Mouse (Mus musculus): ENCODE measurements at regions not wholly inside any gene's neighbourhood (a gene's known extent, or its start where the extent isn't known, plus 50 kb on each side); places are given as distances from the start of the nearest gene placed in this dataset.
"Not testable (repeated sequence)": the region's sequence is repeated elsewhere in the genome, so short reads cannot be mapped to it uniquely, and the experiment has no call there.

DNA sequence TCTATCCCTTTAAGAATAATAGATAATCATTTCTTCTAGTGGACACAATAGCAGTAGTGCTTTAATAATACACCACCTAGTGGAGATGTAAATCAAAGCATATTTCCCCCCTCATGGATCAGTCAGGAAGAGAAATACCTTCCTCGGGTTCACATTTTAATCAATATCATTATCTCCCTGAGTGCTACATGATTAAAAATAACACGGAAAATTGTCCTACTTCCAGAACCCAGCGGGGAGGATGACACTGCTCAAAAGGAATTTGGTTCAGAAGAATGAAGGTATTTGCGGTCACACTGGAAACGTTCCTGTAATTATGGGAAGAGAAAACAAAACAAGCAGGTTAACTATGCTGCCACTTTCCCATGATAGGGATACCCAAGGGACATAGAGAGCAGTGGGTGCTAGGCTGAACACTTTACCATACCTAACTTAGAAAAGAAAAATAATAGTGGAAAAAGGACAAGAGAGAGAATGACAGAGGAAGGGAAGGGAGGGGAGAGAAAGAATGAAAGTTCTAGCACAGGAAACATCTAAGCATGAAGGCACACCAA lies 132.0 kb upstream of the Gm9972 start:
- no peak for ATAC-seq (replicated peaks; ENCODE audit: insufficient number of reproducible peaks, insufficient read depth, low FRiP score, low read depth)
- H3K4me2 ChIP-seq: no peak overlapping the region
- H3K27me3 ChIP-seq: no peaks in the 10 kb centered on the region
- no peaks in the 10 kb centered on the region for H3K4me1 ChIP-seq (replicated peaks)
- H3K36me3 ChIP-seq: no peaks in the 10 kb centered on the region
- no peak overlapping the region for H3K27ac ChIP-seq
- H3K9ac ChIP-seq: no peak overlapping the region
- H3K9me3 ChIP-seq (replicated peaks): no peaks in the 10 kb centered on the region
- 46% methylated on average over 5 of the region's 5 CpGs for WGBS
- no peak overlapping the region for H3K4me3 ChIP-seq

DNA sequence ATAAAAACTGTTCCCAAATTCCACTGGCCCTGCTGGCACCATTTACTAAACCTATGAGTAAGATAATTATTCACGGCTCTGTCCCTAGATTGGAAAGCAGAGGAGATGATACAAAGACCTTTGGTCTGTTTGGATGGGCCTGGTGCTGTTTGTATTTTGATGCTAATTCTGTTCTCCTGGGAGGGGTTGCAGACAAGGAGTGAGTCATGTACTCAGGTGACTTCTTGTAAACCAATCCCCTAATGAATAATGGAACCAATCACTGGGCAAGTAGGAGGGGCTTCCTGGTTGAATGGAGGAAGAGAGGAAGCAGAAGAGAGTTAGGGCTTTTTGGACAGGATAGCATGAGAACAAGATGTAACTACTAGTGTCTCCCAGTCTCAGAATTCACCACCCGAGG lies 130.0 kb upstream of the Gm9972 start:
- no peaks in the 10 kb centered on the region for H3K9me3 ChIP-seq (replicated peaks)
- ATAC-seq (replicated peaks; ENCODE audit: insufficient number of reproducible peaks, insufficient read depth, low FRiP score, low read depth): no peak
- no peak overlapping the region for H3K27ac ChIP-seq
- H3K36me3 ChIP-seq: no peaks in the 10 kb centered on the region
- H3K4me3 ChIP-seq: no peak overlapping the region
- no peaks in the 10 kb centered on the region for H3K27me3 ChIP-seq
- 73% methylated on average over 2 of the region's 2 CpGs for WGBS
- H3K9ac ChIP-seq: no peak overlapping the region
- H3K4me1 ChIP-seq (replicated peaks): no peaks in the 10 kb centered on the region
- no peak overlapping the region for H3K4me2 ChIP-seq

DNA sequence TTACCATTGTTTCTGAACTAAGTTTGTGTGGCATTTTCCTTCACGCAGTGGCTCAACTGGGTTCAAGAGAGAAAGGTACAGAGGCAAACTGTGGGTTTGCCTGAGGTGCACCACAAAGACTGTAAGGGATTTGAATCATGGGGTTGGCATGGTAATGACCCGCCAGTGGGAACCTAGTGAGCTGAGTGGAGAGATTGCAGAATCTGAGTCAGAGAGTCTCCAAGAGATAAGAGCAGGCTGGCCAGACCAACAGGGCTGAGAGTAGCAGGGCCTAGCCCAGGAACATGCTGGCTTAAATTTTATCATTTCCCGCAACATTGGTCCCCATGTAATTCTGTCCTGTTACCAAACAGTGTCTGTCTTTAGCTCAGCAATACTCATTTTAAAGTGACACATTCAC lies 129.5 kb upstream of the Gm9972 start:
- H3K9me3 ChIP-seq (replicated peaks): no peaks in the 10 kb centered on the region
- H3K36me3 ChIP-seq: no peaks in the 10 kb centered on the region
- H3K27me3 ChIP-seq: no peaks in the 10 kb centered on the region
- no peak overlapping the region for H3K9ac ChIP-seq
- no peak overlapping the region for H3K27ac ChIP-seq
- H3K4me3 ChIP-seq: no peak overlapping the region
- no peaks in the 10 kb centered on the region for H3K4me1 ChIP-seq (replicated peaks)
- H3K4me2 ChIP-seq: no peak overlapping the region
- ATAC-seq (replicated peaks; ENCODE audit: insufficient number of reproducible peaks, insufficient read depth, low FRiP score, low read depth): no peak
- 65% methylated on average over 3 of the region's 3 CpGs for WGBS

DNA sequence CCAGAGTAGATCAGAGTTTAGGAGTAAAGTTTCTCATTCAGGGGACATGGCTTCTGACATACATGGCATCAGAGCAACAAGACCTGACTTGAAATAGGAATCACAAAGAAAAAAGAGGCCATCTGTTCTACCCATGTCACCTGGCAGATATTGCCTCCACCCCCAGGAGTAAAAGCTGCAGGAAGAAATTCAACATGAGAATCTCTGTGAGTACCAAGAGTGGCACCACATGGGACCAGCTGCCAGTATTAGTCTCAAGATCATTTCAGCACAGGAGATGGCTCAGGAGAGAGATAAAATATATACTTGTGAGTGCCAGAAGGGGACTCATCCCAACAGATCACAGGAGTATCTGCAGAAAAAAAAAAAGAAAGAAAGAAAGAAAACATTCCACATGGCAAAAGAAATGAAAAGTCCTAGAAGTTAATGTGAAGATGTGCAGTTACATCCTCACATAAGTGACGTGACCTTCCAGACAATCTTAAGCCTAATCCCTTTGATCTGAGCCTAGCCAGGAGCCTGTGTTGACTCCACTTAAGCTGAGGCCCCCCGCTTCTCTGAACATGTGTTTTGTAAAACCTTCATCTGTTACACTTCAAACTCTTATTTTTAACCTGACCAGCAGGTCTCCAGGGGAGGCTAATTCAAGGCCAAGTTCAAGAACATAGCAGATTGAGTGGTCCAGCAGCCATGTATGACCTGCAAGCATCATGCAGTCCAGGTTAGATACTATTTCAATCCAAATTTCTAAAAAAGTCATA lies 118.9 kb upstream of the Gm9972 start:
- Histone ChIP-seq H3K27me3 (no peaks in the 10 kb centered on the region), H3K9ac (no peak overlapping the region)
- 55% methylated on average over 2 of the region's 2 CpGs for WGBS

DNA sequence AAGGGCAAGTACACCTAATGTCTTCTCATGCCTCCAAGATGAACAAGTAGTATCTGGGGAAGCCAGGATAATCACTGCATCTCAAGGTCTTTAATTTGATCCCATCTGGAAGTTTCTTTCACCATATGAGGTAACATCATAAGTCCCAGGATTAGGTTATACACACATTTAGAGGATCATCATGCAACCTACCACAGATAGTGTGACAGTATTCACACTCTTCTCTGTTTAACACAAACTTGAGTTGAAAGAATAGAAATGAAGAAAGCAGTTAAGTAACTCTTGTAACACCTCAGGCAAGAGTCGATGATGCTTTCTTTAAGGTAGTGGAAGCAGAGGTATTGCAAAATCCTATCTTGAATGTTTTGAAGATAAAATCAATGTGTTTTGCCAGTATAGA lies 116.3 kb upstream of the Gm9972 start:
- no peak for ATAC-seq (replicated peaks; ENCODE audit: insufficient number of reproducible peaks, insufficient read depth, low FRiP score, low read depth)
- 93% methylated on average over 1 of the region's 1 CpGs for WGBS

More for the DNA sequence above, 118.9 kb upstream of the Gm9972 start:
- H3K4me1 ChIP-seq (replicated peaks): no peaks in the 10 kb centered on the region
- H3K36me3 ChIP-seq: no peaks in the 10 kb centered on the region
- no peak overlapping the region for H3K27ac ChIP-seq
- H3K4me2 ChIP-seq: no peak overlapping the region
- no peak for ATAC-seq (replicated peaks; ENCODE audit: insufficient number of reproducible peaks, insufficient read depth, low FRiP score, low read depth)
- no peak overlapping the region for H3K4me3 ChIP-seq
- H3K9me3 ChIP-seq (replicated peaks): no peaks in the 10 kb centered on the region

DNA sequence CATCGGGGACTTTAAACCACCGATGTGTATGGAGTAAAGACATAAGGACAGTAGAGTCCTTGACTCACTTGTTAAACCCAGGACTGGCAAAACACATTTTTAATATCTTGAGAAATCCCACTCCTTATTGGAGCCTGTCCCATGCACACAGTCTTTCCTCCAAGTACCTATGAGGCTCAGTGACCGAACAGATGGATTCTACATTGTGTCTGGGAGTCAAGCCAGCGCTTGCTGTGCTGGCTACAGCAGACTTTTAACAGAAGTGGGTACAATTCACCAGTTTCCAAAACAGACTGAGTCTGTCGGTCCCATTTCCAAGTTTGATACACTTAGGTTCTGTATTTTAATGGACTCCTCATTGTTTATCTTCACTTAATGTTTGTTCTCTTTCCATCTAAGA lies 108.4 kb upstream of the Gm9972 start:
- H3K9ac ChIP-seq: no peak overlapping the region
- no peak for ATAC-seq (replicated peaks; ENCODE audit: insufficient number of reproducible peaks, insufficient read depth, low FRiP score, low read depth)
- WGBS: 79% methylated on average over 5 of the region's 5 CpGs
- H3K27ac ChIP-seq: no peak overlapping the region
- no peak overlapping the region for H3K4me3 ChIP-seq
- H3K27me3 ChIP-seq: no peaks in the 10 kb centered on the region
- no peaks in the 10 kb centered on the region for H3K4me1 ChIP-seq (replicated peaks)
- H3K9me3 ChIP-seq (replicated peaks): no peaks in the 10 kb centered on the region
- no peak overlapping the region for H3K4me2 ChIP-seq
- H3K36me3 ChIP-seq: no peaks in the 10 kb centered on the region

More for the DNA sequence above, 116.3 kb upstream of the Gm9972 start:
- Histone ChIP-seq H3K4me2 (no peak overlapping the region), H3K9ac (no peak overlapping the region), H3K27ac (no peak overlapping the region), H3K4me3 (no peak overlapping the region), H3K36me3 (no peaks in the 10 kb centered on the region), H3K9me3 (replicated peaks) (no peaks in the 10 kb centered on the region), H3K27me3 (no peaks in the 10 kb centered on the region), H3K4me1 (replicated peaks) (no peaks in the 10 kb centered on the region)

DNA sequence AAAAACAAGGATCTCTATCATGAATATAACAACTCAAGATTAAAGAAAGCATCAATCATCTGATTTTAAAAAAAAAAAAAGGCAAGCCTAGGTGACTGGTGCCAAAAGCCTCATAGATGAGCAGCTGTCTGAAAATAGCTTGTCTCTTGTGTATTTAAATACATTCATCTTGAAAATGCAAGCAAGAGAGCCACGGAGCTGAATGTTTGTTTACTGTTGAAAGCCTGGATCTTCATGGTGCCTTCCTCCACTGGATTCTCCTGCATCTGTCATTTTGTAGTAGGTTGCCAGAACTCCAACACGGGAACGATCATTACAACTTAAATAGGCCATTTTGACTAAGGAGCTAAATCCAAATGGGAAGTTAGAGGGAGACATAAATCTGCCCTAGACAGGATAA lies 106.6 kb upstream of the Gm9972 start:
- H3K36me3 ChIP-seq: no peaks in the 10 kb centered on the region
- H3K4me3 ChIP-seq: no peak overlapping the region
- WGBS: 76% methylated on average over 3 of the region's 3 CpGs
- no peak overlapping the region for H3K9ac ChIP-seq
- no peak overlapping the region for H3K4me2 ChIP-seq
- no peak overlapping the region for H3K27ac ChIP-seq
- no peaks in the 10 kb centered on the region for H3K27me3 ChIP-seq
- ATAC-seq (replicated peaks; ENCODE audit: insufficient number of reproducible peaks, insufficient read depth, low FRiP score, low read depth): no peak
- no peaks in the 10 kb centered on the region for H3K9me3 ChIP-seq (replicated peaks)
- H3K4me1 ChIP-seq (replicated peaks): no peaks in the 10 kb centered on the region

DNA sequence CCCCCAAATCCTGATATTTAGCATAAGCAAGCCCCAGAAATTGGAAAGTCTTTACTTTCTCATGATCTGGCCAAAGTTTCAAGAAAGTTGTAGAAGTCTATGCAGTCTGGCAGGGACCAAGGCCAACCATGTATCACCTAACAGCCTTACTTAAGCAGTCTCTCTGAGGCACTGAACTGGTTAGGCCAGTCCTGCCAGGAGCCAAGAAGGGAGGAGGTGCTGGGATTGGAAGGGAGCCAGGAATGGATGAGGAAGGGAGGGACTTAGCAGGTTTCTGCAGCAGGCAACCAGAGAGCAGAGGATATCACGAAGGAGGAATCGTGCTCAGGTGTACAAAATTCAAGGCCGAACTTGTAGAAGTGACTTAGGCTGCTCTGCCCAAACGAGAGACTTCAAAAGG lies 96.3 kb upstream of the Gm9972 start:
- not testable (repeated sequence) for H3K27ac ChIP-seq
- 76% methylated on average over 4 of the region's 4 CpGs for WGBS

DNA sequence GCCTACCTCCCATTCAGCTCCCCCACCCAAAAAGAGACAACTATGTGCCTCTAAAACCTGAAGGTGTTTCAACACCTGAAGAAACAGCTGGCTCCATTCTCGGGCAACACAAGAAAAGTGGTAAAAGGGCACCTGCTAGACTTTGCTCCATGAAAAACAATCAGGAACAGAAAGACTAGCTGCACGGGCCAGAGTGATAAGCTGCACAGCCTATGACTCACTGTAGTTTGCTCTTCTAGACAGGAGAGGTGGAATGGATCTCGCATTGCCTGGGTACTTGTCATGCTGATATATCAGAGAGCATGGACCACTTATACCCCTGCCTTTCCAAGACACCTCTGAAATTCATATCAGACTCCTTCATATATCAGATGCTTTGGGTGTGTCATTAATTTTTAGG lies 94.0 kb upstream of the Gm9972 start:
- no peak overlapping the region for H3K9ac ChIP-seq
- no peak for ATAC-seq (replicated peaks; ENCODE audit: insufficient number of reproducible peaks, insufficient read depth, low FRiP score, low read depth)
- no peak overlapping the region for H3K27ac ChIP-seq
- H3K9me3 ChIP-seq (replicated peaks): no peaks in the 10 kb centered on the region
- no peaks in the 10 kb centered on the region for H3K36me3 ChIP-seq
- H3K27me3 ChIP-seq: no peaks in the 10 kb centered on the region
- H3K4me2 ChIP-seq: no peak overlapping the region
- WGBS: 54% methylated on average over 3 of the region's 3 CpGs
- no peaks in the 10 kb centered on the region for H3K4me1 ChIP-seq (replicated peaks)
- H3K4me3 ChIP-seq: no peak overlapping the region

More for the DNA sequence above, 96.3 kb upstream of the Gm9972 start:
- H3K27me3 ChIP-seq; H3K4me2 ChIP-seq; H3K9me3 ChIP-seq (replicated peaks); H3K4me3 ChIP-seq; ATAC-seq (replicated peaks; ENCODE audit: insufficient number of reproducible peaks, insufficient read depth, low FRiP score, low read depth); H3K4me1 ChIP-seq (replicated peaks); H3K9ac ChIP-seq; H3K36me3 ChIP-seq: not testable (repeated sequence)

DNA sequence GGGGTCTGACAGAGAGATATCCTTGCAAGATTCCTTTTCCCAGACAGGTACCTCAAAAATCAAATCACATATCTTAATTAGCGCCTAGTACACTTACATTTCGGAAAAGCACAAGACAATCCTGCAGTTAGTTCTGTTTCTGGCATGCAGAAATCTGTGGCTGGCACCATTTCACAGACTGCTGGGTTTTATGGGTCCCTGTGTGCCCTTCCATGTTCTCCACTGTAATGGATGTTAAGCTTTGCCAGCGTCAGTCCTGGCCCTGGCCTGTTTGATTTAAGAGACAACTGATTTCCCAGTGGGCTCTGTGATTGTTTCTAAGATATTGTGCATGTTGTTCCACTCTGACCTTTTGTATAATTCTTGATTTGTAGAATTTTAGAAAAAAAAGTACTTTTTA lies 93.3 kb upstream of the Gm9972 start:
- Histone ChIP-seq H3K27me3 (no peaks in the 10 kb centered on the region), H3K4me2 (no peak overlapping the region), H3K4me3 (no peak overlapping the region), H3K9ac (no peak overlapping the region), H3K36me3 (no peaks in the 10 kb centered on the region), H3K27ac (no peak overlapping the region), H3K4me1 (replicated peaks) (no peaks in the 10 kb centered on the region), H3K9me3 (replicated peaks) (no peaks in the 10 kb centered on the region)
- 76% methylated on average over 3 of the region's 3 CpGs for WGBS
- ATAC-seq (replicated peaks; ENCODE audit: insufficient number of reproducible peaks, insufficient read depth, low FRiP score, low read depth): no peak

DNA sequence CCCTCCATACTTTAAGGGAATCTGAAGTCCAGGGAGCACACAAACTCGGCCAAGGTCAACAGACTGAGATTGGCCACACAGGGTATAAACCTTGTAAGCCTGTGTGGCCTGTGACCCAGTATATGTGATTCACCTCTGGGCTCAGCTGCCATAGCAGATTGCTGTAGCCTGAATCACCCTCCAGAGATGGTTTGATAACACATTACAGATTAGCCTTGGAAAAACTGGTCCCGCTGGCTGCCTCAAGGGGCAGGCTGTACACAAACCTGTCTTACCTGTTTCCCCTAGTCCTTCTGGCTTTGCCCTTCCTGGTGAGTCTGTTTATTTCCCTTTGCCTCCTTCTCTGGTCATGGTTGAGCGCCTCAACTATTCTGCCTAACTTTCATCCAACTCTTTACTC lies 91.0 kb upstream of the Gm9972 start:
- Histone ChIP-seq H3K4me3 (no peak overlapping the region), H3K27me3 (no peaks in the 10 kb centered on the region), H3K9me3 (replicated peaks) (no peaks in the 10 kb centered on the region), H3K9ac (no peak overlapping the region), H3K4me1 (replicated peaks) (no peaks in the 10 kb centered on the region), H3K4me2 (no peak overlapping the region), H3K36me3 (no peaks in the 10 kb centered on the region), H3K27ac (no peak overlapping the region)
- 65% methylated on average over 3 of the region's 3 CpGs for WGBS
- no peak for ATAC-seq (replicated peaks; ENCODE audit: insufficient number of reproducible peaks, insufficient read depth, low FRiP score, low read depth)

DNA sequence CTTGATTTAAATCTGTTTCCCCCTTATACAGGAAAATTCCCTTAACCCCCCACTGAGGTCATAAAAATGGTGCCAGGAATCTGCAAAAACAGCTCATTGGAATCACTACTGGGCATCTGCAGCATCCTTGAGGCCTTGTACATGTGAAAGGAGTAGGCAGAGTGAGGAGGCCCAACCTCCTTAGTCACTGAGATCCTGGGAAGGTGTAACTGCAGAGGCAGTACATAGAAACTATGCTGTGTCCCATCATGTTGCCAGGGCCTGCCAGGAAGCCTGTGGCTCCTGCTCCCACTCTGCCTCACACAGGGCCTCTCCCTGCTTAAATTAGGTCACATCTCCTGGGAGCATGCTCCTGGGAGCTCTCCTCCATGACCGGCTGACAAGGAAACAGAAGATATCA lies 85.7 kb upstream of the Gm9972 start:
- 65% methylated on average over 1 of the region's 1 CpGs for WGBS
- Histone ChIP-seq H3K9ac (no peak overlapping the region), H3K4me3 (no peak overlapping the region), H3K4me1 (replicated peaks) (no peaks in the 10 kb centered on the region), H3K4me2 (no peak overlapping the region), H3K27ac (no peak overlapping the region), H3K36me3 (no peaks in the 10 kb centered on the region), H3K9me3 (replicated peaks) (no peaks in the 10 kb centered on the region), H3K27me3 (no peaks in the 10 kb centered on the region)
- no peak for ATAC-seq (replicated peaks; ENCODE audit: insufficient number of reproducible peaks, insufficient read depth, low FRiP score, low read depth)
